Mouse (Mus musculus): Measurements from ENCODE around the gene Ccm2l.

Gene Ccm2l

GRCm38 (mm10) chr2:153065747-153066508, at the start of gene Ccm2l:
Gene Ccm2l (plus strand): TSS chr2:153065955.
- no peak for DNase-seq (ENCODE audit: low spot score)

DNA sequence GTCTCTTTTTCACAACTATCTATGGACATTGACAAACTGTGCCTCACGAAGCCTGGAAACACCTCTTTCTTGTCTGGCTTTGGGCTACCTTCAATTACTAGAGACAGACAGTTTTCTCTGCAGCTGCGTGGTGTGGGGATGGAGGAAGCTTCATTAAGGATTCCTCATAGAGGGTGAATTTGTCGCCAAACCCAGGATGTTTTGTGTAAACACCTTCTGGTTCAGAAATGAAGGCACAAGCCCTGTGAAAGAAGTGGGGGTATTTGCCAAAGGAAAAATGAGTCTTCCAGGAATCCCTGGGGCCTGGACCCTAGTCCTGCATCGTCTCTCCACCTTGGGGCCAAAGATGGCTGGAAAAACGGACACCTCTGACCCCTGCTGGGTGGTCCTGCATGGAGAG, 49.0 kb upstream of the Ccm2l start:
- DNase-seq (ENCODE audit: low spot score): no peak

DNA sequence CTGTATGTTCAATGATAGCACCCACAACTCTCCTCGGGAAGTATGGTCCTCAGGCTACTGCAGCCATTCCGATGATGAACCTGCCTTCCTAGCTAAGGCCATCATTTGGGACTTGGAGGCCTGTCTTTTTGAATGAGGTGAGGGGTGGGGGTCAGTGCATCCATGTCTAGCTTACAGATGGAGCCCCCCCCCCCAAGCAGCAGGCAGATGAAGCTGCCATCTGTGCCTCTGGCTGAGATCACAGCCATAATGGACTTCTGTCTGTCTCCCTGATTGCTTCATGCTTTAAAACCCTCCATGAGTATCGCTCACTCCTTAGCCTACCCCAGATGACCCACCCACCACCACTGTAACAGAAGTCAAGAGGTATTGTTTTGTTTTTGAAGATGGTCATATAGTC, 46.4 kb upstream of the Ccm2l start:
- DNase-seq (ENCODE audit: low spot score): no peak

GRCm38 (mm10) chr2:153021163-153021562, 44.6 kb upstream of the Ccm2l start:
- DNase-seq (ENCODE audit: low spot score): no peak

DNA sequence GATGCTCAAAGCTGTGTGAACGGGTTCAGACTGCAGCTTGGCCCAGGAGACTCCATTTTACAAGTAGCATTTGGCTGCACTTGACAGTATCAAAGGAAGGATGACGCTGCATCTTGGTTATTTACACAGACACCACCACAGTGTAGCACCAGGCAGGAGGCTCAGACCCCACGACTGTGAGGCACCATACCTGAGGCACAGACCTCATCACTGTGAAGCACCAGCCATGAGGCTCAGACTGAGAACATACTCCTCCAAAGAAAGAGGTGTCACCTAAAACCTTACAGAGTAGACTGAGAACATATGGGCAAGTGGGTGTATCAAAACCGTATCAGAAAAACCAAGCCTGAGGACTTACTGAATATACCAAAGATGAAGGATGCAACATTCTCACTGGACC, 42.9 kb upstream of the Ccm2l start:
- DNase-seq (ENCODE audit: low spot score): no peak

DNA sequence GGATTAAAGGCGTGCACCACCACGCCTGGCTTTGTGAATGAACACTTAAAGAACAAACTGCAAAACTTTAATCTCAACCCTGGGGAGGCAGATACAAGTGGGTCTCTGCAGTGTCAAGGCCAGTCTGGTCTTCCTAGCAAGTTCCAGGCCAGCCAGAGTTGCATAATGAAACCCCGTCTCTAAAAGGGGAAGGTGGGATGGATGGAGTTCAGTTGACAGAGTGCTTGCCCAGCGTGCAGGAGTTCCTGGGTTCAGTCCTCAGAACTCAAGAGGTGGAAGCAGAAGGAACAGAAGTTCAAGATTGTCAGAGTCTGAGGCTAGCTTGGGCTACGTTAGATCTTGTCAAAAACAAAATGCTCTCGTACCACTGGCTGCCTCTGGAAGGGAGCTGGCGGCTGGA, 39.7 kb upstream of the Ccm2l start:
- no peak for DNase-seq (ENCODE audit: low spot score)

- no peak for DNase-seq (ENCODE audit: low spot score)
Measured at GRCm38 (mm10) chr2:153027501-153027900, 38.3 kb upstream of the Ccm2l start.

DNA sequence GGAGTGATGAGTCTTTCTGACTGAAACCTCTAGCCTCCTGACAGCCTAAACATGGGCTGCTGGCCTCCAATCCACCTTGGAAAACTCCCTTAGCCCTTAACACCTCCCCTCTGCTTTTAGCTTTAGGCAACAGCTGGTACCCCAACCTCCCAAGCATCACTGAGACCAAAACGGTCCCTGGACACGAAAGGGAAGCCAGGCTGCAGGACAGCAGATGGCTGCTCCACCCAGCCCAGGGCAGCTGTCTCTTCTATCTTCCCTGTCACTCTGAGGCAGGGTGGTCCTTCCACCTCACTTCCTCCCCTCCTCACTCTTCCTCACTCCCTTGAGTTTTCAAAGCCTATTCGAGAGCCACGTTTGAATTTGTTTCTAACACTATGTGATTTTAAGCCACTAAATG, 35.3 kb upstream of the Ccm2l start:
- no peak for DNase-seq (ENCODE audit: low spot score)

GRCm38 (mm10) chr2:153031126-153032082, 34.4 kb upstream of the Ccm2l start, which contains the start of gene Xkr7:
Gene Xkr7 (plus strand): TSS chr2:153031852.
- no peak for DNase-seq (ENCODE audit: low spot score)

GRCm38 (mm10) chr2:153032083-153032842, 33.5 kb upstream of the Ccm2l start:
- peak; percentile 76 for DNase-seq (ENCODE audit: low spot score)

DNA sequence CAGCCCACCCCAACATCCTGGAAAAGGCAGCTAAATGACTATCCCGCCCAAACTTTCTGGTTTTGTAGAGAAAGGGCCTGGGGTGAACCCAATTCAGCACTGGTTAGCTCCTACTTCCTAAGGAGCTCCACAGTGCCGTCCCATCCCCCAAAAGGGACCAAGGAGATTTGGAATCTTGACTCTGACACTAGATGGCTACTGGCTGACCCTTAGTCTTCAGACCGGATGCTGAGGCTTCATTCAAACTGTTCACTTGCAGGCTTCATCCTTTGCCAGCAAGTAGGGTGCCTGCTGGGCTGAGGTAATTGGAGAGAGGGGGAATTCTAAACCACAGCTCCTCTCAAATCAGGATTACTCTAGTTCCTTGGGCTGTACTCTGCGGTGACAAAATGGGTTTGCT, 32.8 kb upstream of the Ccm2l start:
- no peak for DNase-seq (ENCODE audit: low spot score)

DNA sequence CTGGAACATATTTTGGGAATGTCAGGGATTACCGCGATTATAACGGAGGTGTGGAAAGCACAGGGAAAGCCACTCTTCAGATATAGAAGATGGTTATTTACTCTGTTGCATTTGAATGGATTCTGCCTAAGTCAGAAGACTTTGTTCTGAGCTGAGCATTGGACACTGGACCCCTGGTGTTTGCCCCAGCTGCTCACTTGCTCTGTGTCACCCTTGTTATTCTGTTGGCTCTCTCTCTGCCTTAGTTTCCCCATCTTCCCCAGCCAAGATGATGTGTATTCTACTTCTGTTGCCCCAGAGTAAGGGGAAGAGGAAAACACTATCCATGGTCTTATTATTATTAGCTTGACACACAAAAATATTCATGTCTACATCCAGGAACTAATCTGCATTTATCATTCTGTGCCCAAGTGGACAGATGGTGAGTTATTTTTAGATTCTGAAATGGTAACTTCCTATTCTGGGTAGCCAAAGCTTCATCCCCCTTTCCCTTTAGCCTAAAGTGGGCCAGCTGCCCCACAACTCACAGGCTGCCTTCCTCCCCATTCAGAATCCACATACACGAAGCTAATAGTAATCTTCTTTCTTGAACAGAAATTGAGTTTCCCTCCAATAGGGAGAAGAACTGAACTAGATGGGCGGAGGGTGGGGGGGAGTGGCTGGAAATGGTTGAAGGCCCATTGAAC, 32.1 kb upstream of the Ccm2l start:
- no peak for DNase-seq (ENCODE audit: low spot score)

DNA sequence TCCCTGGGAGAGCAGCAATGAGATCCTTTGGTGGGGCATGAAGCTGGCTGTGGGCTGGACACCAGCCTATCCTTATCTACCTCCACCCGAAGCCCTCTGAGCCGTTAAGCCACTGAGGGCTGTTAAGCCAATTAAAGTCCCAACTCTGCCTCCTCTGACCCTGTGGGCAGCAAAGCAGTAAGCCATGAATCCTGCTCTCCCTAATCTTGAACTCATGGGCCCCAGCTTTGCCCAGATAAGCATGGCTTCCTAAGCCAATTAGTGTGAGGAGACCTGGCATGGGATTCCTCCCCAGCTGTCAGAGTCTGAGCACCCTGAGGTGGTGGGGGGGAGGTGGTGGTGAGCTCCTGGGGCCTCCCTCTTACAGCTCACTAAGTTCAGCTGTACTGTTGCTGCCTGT, 29.1 kb upstream of the Ccm2l start:
- no peak for DNase-seq (ENCODE audit: low spot score)

- DNase-seq (ENCODE audit: low spot score): no peak
Measured at GRCm38 (mm10) chr2:153043886-153044285, 21.9 kb upstream of the Ccm2l start.

GRCm38 (mm10) chr2:153045884-153046299, 19.9 kb upstream of the Ccm2l start:
- DNase-seq (ENCODE audit: low spot score): no peak

- DNase-seq (ENCODE audit: low spot score): no peak
Measured at GRCm38 (mm10) chr2:153047828-153048465, 17.8 kb upstream of the Ccm2l start.

- DNase-seq (ENCODE audit: low spot score): no peak
Measured at GRCm38 (mm10) chr2:153049288-153049996, 16.3 kb upstream of the Ccm2l start.

- no peak for DNase-seq (ENCODE audit: low spot score)
Measured at GRCm38 (mm10) chr2:153049997-153050358, 15.8 kb upstream of the Ccm2l start.

DNA sequence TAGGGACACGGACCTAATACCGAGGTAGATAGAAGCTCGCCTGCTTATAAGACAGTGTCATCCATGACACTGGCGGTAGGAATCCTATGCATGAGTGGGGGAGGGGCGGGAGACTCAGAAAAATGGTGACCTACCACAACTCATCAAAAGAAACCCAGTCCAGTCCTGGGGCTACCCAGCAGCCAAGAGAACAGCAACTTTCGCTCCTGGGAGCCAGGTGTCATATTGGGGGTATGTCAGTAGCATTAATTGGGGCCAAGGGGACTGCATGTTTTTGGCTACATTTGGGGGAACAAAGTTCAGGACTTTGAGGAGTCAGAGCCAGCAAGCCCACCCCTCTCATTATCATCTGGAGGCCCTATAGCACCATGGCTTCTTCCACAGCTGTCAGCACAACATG, 14.7 kb upstream of the Ccm2l start:
- DNase-seq (ENCODE audit: low spot score): no peak

GRCm38 (mm10) chr2:153051537-153051936, 14.2 kb upstream of the Ccm2l start:
- no peak for DNase-seq (ENCODE audit: low spot score)

Measured in yolk sac, embryonic 10.5 days (tissue).